Mouse (Mus musculus) liver, embryonic 14.5 days (tissue): Measurements from ENCODE around the gene Fig4. TPM values are rescaled to one million over a fixed set of nuclear protein-coding genes. Genes with fewer than 3 reads are reported as not detected.

ENCODE experiments used
- ATAC-seq: fragments of 200-750 bp; cut with Nextera tagmentation; 2 replicates; pipeline ENCODE4 v1.8.0; 2017; ENCODE audit warnings: moderate number of reproducible peaks, mild to moderate bottlenecking, moderate library complexity; ENCODE audit not compliant: insufficient read depth
- DNase-seq, 3 experiments: peaks; one replicate each; pipeline ENCODE4 v3.0.0-alpha.2; 2012 to 2013; ENCODE audit warnings: low read depth in 3 of 3, low spot score in 3 of 3
- H3K27ac ChIP-seq: fragments of 300-500 bp; sonication (generic); 2 replicates; pipeline ENCODE4 v1.5.1; 2014; ENCODE audit warnings: moderate library complexity, mild to moderate bottlenecking, control low read depth, inconsistent platforms
- H3K27me3 ChIP-seq: fragments of 300-500 bp; sonication (generic); 2 replicates; pipeline ENCODE4 v1.6.1; 2014; ENCODE audit warnings: mild to moderate bottlenecking, low read length, moderate library complexity; ENCODE audit not compliant: control insufficient read depth, insufficient read depth
- H3K36me3 ChIP-seq: fragments of 300-500 bp; sonication (generic); replicated peaks from 2 replicates; pipeline ENCODE4 v1.6.1; 2014; ENCODE audit warnings: low read depth; ENCODE audit not compliant: control insufficient read depth, insufficient read depth
- H3K4me1 ChIP-seq, 2 experiments: fragments of 200-500 bp in 1 of 2; fragments of 300-500 bp in 1 of 2; sonication (generic) in 1 of 2; replicated peaks; 2 replicates each; pipeline ENCODE4 v1.6.1; 2012 to 2014; ENCODE audit warnings: antibody characterized with exemption in 1 of 2, inconsistent platforms in 1 of 2, low read length in 1 of 2; ENCODE audit not compliant: control insufficient read depth in 2 of 2, insufficient read depth in 2 of 2
- H3K4me2 ChIP-seq: fragments of 300-500 bp; sonication (generic); 2 replicates; pipeline ENCODE4 v1.6.1; 2014; ENCODE audit warnings: low read depth, mild to moderate bottlenecking, control low read depth, moderate library complexity
- H3K4me3 ChIP-seq, 2 experiments: fragments of 200-500 bp in 1 of 2; fragments of 300-500 bp in 1 of 2; sonication (generic) in 1 of 2; 2 replicates each; pipeline ENCODE4 v1.5.1; 2012 to 2014; ENCODE audit warnings: low read depth in 2 of 2, low read length in 2 of 2, mild to moderate bottlenecking in 2 of 2, control low read depth in 1 of 2, inconsistent platforms in 1 of 2, moderate library complexity in 1 of 2; ENCODE audit not compliant: insufficient read depth in 1 of 2
- H3K9ac ChIP-seq: fragments of 300-500 bp; sonication (generic); replicated peaks from 2 replicates; pipeline ENCODE4 v1.6.1; 2014; ENCODE audit warnings: mild to moderate bottlenecking, control low read depth, moderate library complexity
- H3K9me3 ChIP-seq: fragments of 300-500 bp; sonication (generic); 2 replicates; pipeline ENCODE4 v1.6.1; 2016; ENCODE audit warnings: low read length, mixed read lengths; ENCODE audit not compliant: control insufficient read depth
- CTCF ChIP-seq: IDR thresholded peaks from 2 replicates; pipeline ENCODE4 v1.5.1; 2016; ENCODE audit warnings: antibody characterized with exemption, low read depth, control low read depth
- EP300 ChIP-seq: IDR thresholded peaks from 2 replicates; pipeline ENCODE4 v1.6.1; 2016; ENCODE audit warnings: antibody characterized with exemption, low read depth
- WGBS: fragments of 180-500 bp; shearing (Covaris S2); extraction: QIAGEN DNeasy Blood & Tissue Kit; methylation state at CpG from one replicate; pipeline ENCODE4 v1.1.7; 2014; ENCODE audit not compliant: insufficient replicate concordance; 5-methylcytosine and 5-hydroxymethylcytosine counted together
- polyA plus RNA-seq, 2 experiments: library from polyadenylated mRNA; depleted of rRNA in 1 of 2; stranded (reverse) in 1 of 2; unstranded in 1 of 2; fragments of >200 nt; fragmentation: Nextera tagmentation in 1 of 2; extraction: Ambion mirVana in 1 of 2; gene quantifications; 2 replicates each; pipeline versions ENCODE4 v1.2.1 to v1.2.3; 2012 to 2014

Gene Fig4
- polyA plus RNA-seq, 2 experiments = 4.3 to 9.3 TPM

- TF ChIP-seq EP300 (no peak), CTCF (no peak)
- DNase-seq (no peak), ATAC-seq (no peak)
- no peak overlapping the region for H3K4me2 ChIP-seq
- no peak overlapping the region for H3K9ac ChIP-seq
- H3K36me3 ChIP-seq = no peaks in the 10 kb centered on the region
- H3K27me3 ChIP-seq = no peaks in the 10 kb centered on the region
- H3K27ac ChIP-seq = no peak overlapping the region
- no peak overlapping the region for H3K4me3 ChIP-seq
- peaks cover 16 to 47% of the 10 kb centered on the region in 2 experiments for H3K4me1 ChIP-seq
- no peaks in the 10 kb centered on the region for H3K9me3 ChIP-seq
- WGBS = 62% methylated on average over 4 of the region's 4 CpGs
These were observed 151.2 kb downstream of the Fig4 start for GRCm38 (mm10) chr10:41151901-41152300.

GRCm38 (mm10) chr10:41151441-41151840 lies 151.6 kb downstream of the Fig4 start:
- ATAC-seq = no peak
- Histone ChIP-seq H3K4me3 (no peak overlapping the region), H3K4me2 (no peak overlapping the region), H3K9ac (no peak overlapping the region), H3K36me3 (no peaks in the 10 kb centered on the region), H3K27ac (no peak overlapping the region), H3K4me1 (peaks cover 13 to 43% of the 10 kb centered on the region in 2 experiments), H3K27me3 (no peaks in the 10 kb centered on the region; the same call in 1 of the 2 replicates), H3K9me3 (no peaks in the 10 kb centered on the region)
- no peak for TF ChIP-seq CTCF
- no peak for TF ChIP-seq EP300
- DNase-seq = no peak
- WGBS = 71% methylated on average over 18 of the region's 18 CpGs

DNA sequence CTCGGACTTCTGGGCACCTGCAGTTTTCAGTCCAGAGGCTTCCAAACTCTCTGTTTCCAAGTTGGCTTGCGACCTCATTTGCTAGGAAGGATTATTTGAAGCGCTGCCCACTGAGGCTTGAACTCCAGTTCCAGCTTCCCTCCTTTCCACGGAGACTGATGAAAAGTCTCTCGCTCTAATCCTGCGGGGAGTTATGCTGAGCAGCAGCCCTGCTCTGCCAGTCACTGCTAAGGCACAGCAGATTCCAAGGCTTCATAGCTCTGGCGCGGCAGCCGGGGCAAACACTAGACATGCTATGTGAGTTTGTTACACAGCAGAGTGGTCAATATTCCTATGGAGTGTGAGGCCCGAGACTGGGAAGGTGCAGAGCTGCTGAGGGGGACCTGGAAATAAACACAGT lies 152.0 kb downstream of the Fig4 start:
- 69% methylated on average over 10 of the region's 10 CpGs for WGBS
- H3K9ac ChIP-seq = no peak overlapping the region
- no peaks in the 10 kb centered on the region for H3K9me3 ChIP-seq
- DNase-seq (no peak), ATAC-seq (no peak)
- no peak overlapping the region for H3K4me2 ChIP-seq
- H3K36me3 ChIP-seq = no peaks in the 10 kb centered on the region
- no peak for TF ChIP-seq EP300
- TF ChIP-seq CTCF = no peak
- peaks cover 12 to 38% of the 10 kb centered on the region in 2 experiments for H3K4me1 ChIP-seq
- H3K27me3 ChIP-seq = no peaks in the 10 kb centered on the region; the same call in 1 of the 2 replicates
- H3K4me3 ChIP-seq = no peak overlapping the region
- H3K27ac ChIP-seq = no peak overlapping the region

- H3K9me3 ChIP-seq = no peaks in the 10 kb centered on the region
- H3K4me3 ChIP-seq = no peak overlapping the region
- H3K4me2 ChIP-seq = no peak overlapping the region
- DNase-seq (no peak), ATAC-seq (no peak)
- no peak overlapping the region for H3K27ac ChIP-seq
- no peak for TF ChIP-seq EP300
- TF ChIP-seq CTCF = peak; percentile 25; the same call in 1 of the 2 replicates
- H3K9ac ChIP-seq = no peak overlapping the region
- peaks cover 10 to 33% of the 10 kb centered on the region in 2 experiments for H3K4me1 ChIP-seq
- H3K27me3 ChIP-seq = no peaks in the 10 kb centered on the region; the same call in 1 of the 2 replicates
- H3K36me3 ChIP-seq = no peaks in the 10 kb centered on the region
- WGBS = 71% methylated on average over 2 of the region's 2 CpGs
These were observed 152.6 kb downstream of the Fig4 start for GRCm38 (mm10) chr10:41150496-41150895.

GRCm38 (mm10) chr10:41149307-41149706 lies 153.8 kb downstream of the Fig4 start:
- Histone ChIP-seq H3K9ac (peak overlapping the region; percentile 7; the same call in 1 of the 2 replicates), H3K27ac (no peak overlapping the region), H3K9me3 (no peaks in the 10 kb centered on the region), H3K4me1 (peaks cover 5 to 29% of the 10 kb centered on the region in 2 experiments; a peak in 3 of 4 replicates), H3K36me3 (no peaks in the 10 kb centered on the region), H3K27me3 (no peaks in the 10 kb centered on the region; the same call in 1 of the 2 replicates), H3K4me3 (no peak overlapping the region), H3K4me2 (no peak overlapping the region)
- TF ChIP-seq EP300 (no peak; the same call in 1 of the 2 replicates), CTCF (no peak)
- ATAC-seq (no peak), DNase-seq (peak in 1 of 3 experiments; percentile 31)
- 65% methylated on average over 3 of the region's 3 CpGs for WGBS
